Mouse (Mus musculus): ENCODE results near the gene Tbc1d16.

Gene Tbc1d16

DNA sequence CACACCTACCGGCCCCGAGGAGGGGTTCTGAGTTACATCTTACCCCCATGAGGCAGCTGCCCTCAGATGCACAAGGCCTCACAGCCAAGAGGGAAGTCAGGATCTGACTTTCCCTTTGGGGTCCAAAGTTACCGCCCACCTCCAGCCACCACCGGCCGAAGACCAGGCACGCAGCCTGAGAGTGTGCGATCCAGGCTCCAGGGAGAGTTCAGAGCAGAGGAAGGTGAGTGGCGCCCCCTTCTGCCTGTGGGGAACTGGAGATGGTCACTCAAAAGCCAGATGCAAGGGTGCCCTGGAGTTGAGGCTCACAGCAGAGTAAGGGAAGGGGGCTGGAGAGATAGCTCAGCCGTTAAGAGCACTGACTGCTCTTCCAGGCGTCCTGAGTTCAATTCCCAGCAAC, 22.6 kb downstream of the Tbc1d16 start:
- no peak for DNase-seq

DNA sequence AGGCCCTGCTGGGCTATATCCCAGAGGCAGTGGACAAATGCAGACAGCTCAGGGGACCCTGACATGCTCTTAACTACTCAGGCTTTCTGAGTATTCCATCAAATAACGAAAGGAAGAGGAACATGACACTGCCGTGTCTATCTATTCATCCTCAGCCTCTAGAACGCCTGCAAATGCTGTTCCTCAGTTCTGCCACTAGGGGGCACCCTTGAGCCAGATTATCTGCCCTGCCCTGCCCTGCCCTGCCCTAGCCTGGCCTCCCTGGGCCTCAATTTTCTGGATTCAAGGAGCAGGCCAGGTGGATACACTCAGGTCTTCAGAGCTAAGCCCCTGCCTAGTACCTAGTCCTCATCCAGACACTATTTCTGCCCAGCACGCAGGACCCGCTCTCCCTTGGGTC, 24.9 kb downstream of the Tbc1d16 start:
- no peak for DNase-seq

DNA sequence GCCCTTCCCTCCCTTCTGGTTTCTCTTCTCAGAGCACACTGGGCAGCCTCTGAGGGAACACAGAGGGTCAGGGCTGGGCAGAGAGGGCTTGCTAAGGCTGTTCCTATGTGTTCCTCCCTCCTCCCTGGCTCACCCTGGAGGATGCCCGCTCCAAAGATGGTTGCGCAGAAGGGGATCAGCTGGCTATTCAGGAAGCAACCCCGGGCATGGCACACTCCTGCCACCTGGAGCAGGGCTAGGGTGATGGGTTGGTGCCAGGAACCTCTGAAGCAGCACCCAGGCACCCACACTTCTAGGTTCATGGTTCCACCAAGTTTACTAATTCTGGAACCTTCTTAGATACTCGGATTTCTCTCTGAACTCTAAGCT, 29.1 kb downstream of the Tbc1d16 start:
- no peak for DNase-seq

DNA sequence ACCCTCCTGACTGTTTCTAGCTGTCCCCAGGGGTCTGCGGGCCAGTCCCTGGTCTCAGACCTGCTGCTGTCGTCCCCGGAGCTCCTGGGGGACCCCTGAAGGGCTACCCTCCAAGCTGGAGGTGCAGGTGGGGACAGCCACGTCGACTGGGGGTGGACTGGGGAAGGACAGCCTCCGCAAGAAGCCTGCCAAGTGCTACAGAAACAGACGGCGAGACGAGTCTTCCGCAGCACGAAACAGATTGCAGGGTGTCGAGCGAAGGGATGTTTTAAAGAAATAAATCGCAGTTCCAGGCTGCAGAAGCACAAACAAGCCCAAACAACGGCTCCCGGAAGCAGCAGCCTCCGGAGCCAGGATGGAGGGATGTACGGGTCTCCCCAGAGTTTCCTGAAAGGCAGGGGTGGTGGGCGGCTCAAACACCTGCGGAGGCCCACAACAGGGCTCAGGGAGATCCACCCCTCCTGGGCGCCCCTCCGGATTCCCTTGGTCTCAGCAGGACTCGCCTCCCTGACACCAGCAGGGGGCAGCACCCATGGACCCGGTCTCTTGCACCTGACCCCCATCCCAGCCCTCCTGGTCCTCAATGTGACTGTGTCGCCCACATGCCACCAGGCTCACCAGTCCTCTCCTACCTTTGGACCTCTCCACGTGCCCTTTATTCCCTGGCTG, 29.6 kb downstream of the Tbc1d16 start:
- DNase-seq = peak; percentile 84

DNA sequence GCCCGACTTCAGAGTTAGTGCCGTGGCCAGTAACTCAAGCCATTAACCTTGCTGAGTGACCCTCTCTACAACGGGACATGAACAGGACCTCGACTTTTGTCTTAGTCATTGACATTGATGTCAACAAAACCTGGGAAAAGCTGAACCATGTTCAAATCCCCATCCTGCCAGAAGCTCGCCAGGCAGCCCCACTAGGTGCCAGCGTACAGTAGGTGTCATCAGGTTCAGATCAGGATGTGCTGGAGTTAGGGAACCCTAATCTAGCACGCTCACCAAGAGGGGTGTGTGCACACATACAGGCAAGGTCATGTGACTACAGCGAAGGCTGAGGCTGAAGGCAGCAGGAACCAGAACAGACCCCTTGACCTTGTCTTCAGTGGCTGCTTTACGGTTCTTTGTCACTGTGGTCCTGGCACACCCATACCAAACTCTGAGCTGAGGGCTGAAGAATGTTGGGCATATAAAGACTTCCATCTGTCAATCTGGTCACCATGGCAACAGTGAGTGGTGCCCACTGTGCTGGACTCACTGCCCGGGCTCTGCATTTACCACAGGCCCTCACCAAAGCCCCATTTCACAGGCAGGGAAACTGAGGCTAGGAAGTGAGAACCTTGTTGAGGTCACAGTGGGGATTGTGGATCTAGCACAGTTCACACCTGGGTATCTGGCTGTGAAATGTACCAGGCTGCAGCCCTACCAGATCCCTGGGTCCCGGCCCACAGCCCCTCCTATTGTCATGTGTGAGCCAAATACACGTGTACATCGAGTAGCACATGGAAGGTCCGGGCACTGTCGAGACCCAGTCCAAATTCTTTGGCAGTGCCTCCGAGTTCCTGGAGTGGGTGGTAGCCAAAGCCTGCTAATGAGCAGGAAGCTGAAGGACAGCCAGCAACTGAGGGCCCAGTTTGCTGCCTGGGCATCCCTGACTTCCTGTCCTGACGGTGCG, 30.4 kb downstream of the Tbc1d16 start:
- no peak for DNase-seq

DNA sequence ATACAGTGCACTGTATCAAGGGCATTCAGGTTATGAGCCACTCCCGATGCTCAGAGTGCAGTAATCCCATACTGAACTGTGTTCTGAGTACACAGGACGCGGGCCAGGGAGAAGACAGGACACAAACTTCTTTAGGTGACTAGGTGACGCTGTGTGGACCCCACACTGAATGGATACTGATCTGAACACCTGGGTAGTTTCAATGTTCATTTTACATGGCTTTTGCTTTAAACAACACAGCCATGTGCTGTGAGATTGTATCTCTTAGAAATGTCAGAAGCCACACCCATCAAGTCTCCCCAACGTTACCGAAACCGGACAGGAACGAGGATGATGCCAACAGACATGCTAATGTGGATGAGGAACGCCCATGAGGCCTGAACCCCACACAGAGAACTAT, 35.7 kb downstream of the Tbc1d16 start:
- no peak for DNase-seq

DNA sequence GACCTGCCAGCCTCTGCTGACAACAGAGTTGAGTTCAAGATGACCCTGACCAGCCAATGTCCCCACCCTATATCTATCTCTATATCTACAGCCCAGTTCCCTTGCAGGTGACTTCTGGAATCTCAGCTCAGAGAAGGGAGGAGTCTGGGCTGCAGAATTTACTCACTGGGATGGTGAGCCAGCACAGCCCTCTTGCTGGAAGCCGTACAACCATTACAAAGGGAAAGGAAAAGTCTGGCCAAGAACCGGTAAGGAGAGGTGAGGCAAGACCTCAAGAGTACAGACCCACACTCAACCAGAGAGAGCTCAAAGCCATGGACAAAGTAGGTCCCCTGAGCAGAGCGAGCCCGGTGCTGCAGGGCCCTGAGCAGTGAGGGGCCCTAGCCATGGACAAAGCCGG, 36.1 kb downstream of the Tbc1d16 start:
- DNase-seq = no peak

DNA sequence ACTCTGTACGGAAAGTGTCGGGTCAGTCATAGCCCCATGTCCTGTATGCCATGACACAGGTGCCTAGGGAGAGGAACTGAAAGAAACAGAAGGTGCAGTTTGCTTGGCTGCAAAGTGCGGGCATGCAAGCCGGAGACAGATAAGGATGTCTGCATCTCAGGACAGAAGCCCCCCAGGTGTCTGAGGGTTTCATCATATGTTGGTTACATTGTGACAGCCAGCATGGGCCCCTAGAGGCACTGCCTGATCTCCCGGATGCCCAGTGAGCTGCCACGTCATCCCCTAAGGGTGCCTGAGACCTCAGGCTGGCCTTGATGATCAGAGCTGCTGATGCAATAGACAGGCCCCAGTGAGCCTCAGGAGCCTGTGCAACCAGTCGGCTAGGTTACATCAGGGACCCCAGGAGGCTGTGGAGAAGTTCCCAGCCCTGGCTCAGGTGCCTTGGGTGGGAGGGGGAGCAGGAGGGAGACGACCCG, 36.7 kb downstream of the Tbc1d16 start:
- DNase-seq = no peak

DNA sequence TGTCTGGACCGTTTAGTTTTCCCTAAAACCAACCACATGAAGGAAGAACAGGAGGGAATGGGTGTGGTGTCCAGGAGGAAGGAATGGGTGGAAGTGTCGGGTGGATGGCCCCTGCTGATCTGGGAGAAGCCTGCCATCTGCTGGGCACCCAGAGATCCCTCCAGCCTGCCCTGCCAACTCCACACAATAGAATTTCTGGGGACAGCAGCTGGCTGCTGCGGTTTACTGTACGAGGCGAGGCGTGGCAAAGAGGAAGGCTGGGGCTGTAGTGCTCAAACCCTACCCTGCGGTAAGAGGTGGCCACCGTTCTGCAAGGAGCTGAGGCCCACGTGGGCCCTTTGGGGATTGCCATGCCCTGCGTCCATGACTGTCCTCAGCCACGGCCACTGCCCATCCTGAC, 37.8 kb downstream of the Tbc1d16 start:
- DNase-seq = peak; percentile 60

DNA sequence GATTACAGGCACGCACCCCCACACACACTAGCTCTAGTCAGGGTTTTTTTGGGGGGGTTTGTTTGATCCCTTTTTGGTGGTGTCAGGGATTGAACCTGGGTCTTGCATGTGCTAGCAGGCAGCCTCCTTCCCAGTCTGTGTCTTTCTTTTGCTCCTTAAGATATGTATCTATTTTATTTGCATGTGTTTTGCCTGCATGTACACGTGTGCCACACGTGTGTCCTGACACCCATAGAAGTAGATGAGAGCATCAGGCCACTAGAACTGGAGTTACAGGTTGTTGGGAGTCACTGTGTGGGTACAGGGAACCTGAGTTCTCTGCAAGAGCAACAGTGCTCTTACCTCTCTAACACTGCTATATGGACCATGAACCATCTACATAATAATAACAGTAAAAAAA, 39.0 kb downstream of the Tbc1d16 start:
- DNase-seq = no peak

DNA sequence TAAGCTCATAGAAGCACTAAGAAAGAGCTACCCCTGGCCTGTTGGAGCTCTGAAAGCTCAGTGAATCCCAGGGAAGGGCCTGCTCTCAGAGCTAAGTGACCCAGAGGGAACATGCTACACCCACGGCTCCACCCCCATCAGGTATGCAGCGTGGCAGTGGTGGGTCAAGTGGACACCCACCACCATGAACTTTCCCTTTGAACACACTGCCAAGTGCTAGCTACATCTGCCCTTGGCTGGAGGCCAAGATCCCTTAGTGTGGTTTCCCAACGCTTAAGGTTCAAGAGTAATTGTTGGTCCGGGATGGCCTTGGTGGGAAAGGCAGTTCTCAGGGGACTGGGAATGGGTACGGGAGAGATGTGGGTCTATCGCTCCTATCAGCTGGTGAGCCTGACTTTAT, 39.9 kb downstream of the Tbc1d16 start:
- DNase-seq = no peak

DNA sequence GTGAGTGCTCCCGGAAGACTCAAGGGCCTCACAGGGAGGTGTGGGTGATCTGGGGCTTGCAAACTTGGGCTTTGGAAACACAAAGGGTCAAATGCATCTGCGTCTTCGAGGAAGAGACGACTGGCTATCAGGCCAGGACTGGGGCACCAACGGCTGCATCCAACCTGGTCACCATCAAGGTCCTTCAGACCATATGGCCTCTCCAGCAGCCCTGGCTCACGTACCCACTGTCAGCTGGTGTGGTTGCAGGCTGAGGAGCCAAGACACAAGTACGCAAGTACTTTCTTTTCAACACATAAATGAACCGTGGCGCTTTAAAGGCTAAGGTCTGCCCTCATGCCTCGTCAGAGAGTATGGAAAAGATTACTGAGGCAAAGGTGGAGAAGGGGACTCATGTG, 40.5 kb downstream of the Tbc1d16 start:
- DNase-seq = no peak

DNA sequence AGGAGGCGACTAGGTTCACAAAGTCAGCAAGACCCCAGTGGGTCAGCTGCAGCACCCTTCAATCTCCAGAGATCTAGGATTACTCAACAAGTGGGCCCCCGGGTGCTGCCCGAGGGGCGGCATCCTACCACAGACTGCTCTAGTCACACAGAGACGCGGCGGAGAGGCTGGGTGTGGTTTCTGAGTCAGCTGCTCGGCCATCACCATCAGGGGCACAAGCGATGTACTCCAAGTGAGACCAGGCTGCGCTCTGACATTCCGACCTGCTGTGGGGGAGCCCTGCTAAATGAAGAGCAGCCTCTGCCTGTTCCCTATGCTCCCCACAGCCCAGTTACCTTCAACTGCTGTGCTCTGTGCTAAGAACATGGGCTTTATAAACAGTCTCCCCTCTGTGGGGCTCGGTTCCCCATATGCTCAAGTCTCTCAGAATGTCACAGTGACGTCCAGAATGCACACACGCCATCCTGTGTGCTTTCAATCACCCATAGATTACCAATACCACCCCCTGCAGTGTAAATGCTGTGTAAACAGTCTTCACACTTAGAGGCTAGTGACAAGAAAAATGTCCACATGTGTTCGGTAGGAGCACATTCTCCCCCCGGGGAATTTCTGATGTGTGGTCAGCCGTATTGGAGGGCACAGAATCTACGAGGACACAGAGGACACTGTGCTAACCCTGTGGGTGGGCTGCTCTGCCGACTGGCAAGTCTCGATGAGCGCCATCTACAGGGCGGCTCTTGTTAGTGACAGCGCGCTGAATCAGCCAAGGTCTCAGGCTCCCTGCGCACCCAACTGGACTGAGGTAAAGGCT, 41.1 kb downstream of the Tbc1d16 start:
- peak; percentile 49 for DNase-seq

DNA sequence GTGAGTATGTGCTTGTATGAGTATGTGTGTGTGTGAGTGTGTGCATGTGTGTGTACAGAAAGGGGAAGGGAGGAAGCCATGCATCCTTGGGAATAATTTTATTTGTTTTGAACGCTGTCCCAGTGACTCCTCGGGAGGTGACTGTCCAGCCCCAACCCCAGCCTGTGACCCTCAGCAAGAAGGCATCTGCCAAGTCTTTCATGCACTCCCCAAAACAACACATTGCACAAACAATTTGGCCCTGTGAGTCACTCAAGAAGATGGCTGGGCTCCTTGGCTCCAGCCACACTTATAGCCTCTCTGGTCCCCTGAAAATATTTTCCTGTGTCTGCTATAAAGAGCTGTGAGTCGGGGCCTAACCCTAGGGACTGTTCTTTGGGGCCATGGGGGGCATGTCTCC, 41.9 kb downstream of the Tbc1d16 start:
- DNase-seq = no peak

DNA sequence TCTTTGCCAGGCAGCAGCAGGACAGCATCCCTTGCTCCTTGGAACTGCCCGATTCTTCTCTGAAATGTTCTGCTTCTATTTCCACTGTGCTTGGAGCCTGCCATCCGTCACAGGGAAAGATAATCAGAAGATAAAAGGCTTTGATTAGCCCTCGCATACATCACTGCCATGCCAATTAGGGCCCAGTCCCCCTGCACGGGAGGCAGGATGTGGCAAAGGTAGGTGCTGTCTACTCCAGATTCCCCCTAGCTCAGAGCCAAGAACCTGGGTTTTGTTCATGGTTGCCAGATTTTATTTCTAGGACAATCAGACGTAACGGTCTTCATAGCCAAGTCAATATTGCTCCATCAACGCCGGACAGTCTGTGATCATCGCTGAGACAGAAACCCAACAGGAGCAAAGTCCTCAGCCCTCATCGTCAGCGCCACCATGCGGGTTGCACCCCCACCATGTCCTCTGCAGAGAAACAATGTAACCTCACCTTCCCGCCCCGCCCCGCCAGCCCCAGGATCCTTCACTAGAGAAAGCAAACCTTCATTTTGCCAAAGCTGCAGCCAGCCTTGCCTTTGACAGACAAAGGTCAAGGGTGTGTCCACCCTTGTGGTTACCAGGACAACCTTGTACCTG, 44.5 kb downstream of the Tbc1d16 start:
- DNase-seq = no peak

DNA sequence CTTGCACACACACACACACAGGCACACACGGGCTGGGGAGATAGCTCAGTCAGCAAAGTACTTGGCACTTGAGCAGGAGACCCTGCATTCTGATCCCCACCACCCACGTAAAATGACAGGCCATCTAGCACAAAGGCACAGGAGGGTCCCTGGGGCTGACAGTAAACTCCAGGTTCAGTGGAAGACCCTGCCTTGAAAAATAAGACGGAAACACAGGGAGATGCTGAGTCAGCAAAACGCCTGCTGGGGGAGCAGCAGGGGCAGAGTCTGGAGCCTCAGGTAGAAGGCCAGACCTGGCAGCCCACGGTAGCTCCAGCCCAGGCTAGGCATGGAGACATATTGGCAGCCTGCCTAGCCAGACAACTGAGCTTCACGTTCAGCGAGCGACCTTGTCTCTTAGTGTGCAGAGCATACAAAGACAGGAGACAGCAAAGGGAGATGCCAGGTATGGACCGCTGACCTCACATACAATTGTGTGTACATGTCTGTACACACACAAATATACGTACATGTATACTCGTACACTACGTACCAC, 46.4 kb downstream of the Tbc1d16 start:
- DNase-seq = no peak

DNA sequence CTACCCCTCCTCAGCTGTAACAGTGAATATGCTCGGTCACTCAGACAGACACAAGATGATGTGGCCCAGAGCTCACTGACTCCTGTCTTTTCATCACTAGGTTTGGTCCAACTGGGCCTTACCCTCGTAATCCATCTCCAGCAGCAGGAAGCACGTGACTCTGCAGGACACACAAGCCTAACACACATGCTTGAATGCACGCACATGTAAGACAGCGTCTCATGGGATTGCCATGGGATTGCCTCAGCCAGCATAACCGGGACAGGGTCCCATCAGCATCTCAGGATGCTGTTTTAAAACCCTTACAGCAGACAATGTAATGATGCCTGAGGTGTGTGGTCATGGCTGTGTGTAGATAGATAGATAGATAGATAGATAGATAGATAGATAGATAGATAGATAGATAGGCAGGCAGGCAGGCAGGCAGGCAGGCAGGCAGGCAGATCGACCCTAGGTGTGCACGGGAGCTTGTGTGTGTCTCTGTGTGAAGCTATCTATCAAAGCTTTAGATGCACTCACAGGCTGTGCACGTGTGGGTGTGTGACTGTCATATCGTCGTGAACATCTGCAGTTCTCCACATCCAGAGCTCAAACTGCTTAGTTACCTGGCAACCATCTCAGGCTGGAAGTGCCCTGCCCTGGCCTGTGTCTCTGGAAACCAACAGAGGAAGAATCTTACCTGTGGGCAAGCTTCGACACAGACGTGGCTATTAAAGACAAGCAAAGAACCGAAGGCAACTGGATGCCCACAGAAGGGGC, 47.3 kb downstream of the Tbc1d16 start:
- peak; percentile 17 for DNase-seq

DNA sequence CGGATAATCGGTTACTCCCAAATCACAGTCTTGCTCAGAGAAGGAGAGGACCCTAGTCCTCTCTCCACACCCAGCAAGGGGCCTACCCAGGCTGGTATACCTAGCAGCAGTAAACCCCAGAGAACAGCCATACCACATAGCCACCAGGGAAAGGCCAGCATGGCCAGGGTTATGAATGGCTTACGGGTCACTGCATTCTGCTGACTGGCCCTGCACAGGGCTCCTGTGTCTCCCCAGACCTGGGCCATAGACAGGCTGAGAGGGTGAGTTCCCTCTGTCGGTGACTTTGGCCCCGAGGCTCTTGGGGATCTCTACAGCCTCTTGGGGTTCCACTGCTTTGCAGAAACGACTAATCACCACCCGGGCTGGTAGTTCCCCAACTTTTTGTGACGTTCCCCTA, 50.0 kb downstream of the Tbc1d16 start:
- DNase-seq = no peak

DNA sequence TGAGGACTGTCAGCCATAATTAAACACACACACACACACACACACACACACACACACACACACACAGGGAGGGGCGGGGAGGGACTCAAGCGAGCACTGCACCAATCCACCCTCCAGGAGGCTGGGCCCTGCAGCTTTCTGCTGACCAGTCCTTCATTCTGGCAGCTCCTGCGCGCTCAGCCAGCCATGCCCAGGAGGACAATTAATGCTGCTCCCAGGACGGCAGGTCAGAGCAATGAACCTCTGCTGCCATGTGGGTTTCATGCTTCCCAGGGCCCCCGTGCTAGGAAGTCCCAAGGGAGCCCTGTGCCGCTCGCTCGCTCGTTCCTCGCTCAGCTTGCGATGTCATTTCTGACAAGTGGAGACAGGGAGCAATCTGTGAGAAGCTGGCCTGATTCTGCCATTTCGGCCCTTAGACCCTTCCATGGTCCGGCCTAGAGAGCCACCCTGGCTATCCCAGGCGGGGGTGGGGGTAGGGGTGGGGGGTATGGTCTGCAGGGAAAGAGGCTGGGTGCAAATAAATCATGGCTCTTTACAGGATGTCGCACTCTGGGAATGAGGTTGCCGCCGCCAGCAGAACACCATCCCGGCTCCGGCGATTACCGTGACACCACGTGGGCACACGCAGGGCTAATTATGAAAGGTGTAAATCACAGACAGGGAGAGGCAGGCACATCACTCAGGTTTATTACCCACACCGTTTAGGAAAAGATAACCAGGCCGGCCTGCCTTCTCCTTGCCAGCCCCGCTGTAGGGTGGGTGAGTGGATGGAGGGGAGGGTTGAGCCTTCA, 51.7 kb downstream of the Tbc1d16 start:
- no peak for DNase-seq

DNA sequence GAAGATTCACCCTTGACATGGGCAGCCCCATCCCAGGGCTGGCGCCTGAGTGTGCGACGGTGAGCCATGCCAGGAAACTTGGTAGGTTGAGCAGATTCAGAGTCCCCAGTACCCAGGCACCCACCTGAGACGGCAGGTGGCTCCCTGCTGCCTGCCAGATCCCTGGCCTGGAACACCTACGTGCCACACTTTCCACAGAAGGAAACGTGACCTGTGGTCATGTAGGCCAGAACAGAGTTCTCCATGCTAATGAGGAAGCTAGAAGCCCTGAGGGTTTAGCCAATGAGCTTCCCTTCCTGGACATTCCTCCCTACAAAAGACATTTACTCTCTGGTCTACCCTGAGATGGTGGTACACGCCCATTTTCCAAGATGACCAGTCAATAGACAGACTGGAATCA, 56.7 kb downstream of the Tbc1d16 start:
- DNase-seq = no peak

DNA sequence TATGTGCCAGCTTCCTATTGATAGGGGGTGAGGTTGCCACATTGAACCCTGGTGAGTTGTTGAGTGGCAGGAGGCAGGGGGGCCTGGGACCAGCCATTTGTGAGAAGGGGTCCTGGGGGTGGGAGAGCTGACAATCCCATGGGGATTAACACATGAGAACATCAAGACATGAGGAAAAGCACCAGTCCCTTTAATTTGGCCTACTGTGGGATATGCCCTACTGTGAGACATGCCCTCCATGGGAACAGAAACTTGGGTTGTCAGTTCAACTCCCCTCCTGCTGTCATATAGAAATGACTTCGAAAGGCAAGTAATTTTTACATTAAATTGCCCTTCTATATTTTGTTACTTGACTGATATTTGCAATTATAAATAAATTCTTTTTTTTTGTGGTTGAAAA, 59.4 kb downstream of the Tbc1d16 start:
- DNase-seq = no peak
